Mouse (Mus musculus) CD4-positive, CD25-positive, alpha-beta regulatory T cell, adult 2 months (primary cell): ENCODE measurements around the gene Olfr1164.

Source experiments
- DNase-seq: peaks from one replicate; pipeline ENCODE4 v3.0.0-alpha.2; 2012; ENCODE audit warnings: low read depth, low spot score

Gene Olfr1164

GRCm38 (mm10) chr2:88093866-88094265 is at the start of gene Olfr1164:
Gene Olfr1164, minus strand, starts transcription at chr2:88093966.
- DNase-seq = no peak

GRCm38 (mm10) chr2:88128172-88128571 is 34.4 kb upstream of the Olfr1164 start, which contains the start of gene Olfr1166:
Gene Olfr1166, minus strand, starts transcription at chr2:88128272.
- no peak for DNase-seq

DNA sequence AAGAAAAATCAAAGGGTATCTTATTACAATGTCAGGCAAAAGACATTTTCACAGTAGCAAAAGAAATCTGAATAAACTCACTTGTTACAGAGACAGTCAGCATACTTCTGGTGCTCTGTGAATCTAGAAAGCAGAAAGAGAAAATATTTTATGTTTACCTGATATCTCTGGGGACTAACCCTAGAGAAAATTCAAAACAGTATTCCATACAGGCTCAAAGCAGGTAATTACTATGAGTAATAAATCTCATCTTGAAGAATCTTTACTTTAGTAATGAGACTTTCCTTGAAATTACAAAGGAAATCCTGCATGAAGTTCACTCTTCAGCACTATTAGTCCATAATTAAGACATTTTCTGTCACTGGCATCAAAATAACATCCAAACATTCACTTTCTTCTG is 22.0 kb downstream of the Olfr1164 start, which contains the start of gene Olfr1163:
TSS of gene Olfr1163 (minus strand) at position 101 of the 400 bp plus-strand sequence.
- DNase-seq = no peak

DNA sequence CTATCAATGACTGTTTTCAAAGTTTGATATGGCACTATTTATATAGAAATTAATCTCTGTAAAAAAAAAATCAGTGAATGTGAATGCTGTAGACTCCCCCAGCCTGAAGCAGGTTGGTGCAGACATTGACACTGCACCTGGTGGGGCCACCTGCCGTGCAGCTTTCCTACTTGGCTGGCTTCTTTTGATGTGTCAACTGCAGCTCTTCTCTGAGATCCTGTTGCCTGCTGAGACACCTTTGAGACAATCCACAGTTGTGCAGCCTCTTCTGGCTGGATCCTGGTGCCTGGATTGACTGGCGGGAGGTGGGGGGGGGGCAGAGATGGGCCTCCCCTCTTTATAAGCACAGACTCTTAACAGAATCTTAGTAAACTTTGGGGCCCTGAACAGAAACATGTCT is 30.2 kb downstream of the Olfr1164 start:
- no peak for DNase-seq

- no peak for DNase-seq
Measured at GRCm38 (mm10) chr2:88051029-88051428, 42.7 kb downstream of the Olfr1164 start, which contains the start of gene Olfr1162. Gene Olfr1162, minus strand, starts transcription at chr2:88051129.
